Mouse (Mus musculus) spleen, embryonic (tissue): Measurements from ENCODE around the gene Nubp1.

Source experiments
- CTCF ChIA-PET: fragments of 350-600 bp; sonication (Branson Sonifier 250); formaldehyde crosslinking; loops from one replicate; lab custom pipeline; 2022; lab: Charles Lee

Nubp1 gene

GRCm38 (mm10) chr16:10467391-10468107 is 55.8 kb downstream of the Nubp1 start:
- CTCF ChIA-PET: no interaction called here

GRCm38 (mm10) chr16:10468201-10468600 is 56.5 kb downstream of the Nubp1 start:
- CTCF ChIA-PET: no interaction called here

GRCm38 (mm10) chr16:10471950-10472349 is 60.2 kb downstream of the Nubp1 start:
- CTCF ChIA-PET: no interaction called here
